Mouse (Mus musculus): ENCODE results near the gene Hoxc8. TPM values are rescaled to one million over a fixed set of nuclear protein-coding genes. Genes with fewer than 3 reads are reported as not detected.

Gene Hoxc8
- total RNA-seq, 2 experiments from 2014 or later: not detected

- DNase-seq: no peak
- intact Hi-C loops (cut with DNase I): no loop called here
Measured at GRCm38 (mm10) chr15:103027266-103028235, 37.1 kb downstream of the Hoxc8 start.

DNA sequence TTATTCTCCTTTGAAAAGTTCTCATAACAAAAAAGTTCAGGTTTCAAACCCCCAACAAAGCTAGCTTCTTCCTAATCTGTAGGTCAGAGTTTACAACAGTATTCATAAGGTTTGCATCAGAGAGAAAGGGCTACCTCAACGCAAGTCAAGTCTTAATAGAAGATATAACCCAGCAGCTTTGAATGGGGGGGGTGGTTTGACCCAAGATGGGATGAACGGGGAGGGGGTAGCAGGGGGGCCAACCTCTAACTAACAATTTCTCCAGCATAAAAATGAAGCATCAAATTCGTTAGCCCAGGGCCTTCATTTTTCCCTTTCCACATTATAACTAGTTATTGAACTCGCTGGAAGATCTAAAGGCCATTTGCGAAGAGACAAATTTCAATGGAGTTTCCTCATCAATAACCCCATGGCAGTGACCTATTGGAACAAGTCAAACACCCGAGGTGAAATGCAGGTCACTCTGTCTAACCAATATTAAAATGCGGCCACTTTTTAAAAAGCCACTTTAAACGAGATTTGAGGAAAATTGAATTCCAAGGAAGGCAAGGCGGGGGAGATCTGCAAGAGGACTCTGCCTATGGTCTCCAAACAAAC is 38.6 kb downstream of the Hoxc8 start:
- DNase-seq: no peak
- intact Hi-C loops (cut with DNase I): no loop called here

- intact Hi-C loops (cut with DNase I): loop anchor here (5.0 kb wide), 1 partner anchor 108 kb away; the partner anchor contains the start of gene Hoxc13
- no peak for DNase-seq
Measured at GRCm38 (mm10) chr15:103030142-103030541, 39.7 kb downstream of the Hoxc8 start.

GRCm38 (mm10) chr15:103032167-103032566 is 41.8 kb downstream of the Hoxc8 start:
- intact Hi-C loops (cut with DNase I): loop anchor here (5.0 kb wide), 1 partner anchor 110 kb away; the partner anchor contains the start of gene Hoxc13
- DNase-seq: no peak

- DNase-seq: no peak
- intact Hi-C loops (cut with DNase I): loop anchor here (5.0 kb wide), 1 partner anchor 111 kb away; the partner anchor contains the start of gene Hoxc13
Measured at GRCm38 (mm10) chr15:103032646-103033575, 42.5 kb downstream of the Hoxc8 start.

GRCm38 (mm10) chr15:103034043-103034806 is 43.8 kb downstream of the Hoxc8 start:
- DNase-seq: no peak
- intact Hi-C loops (cut with DNase I): loop anchor here (5.0 kb wide), 1 partner anchor 112 kb away; the partner anchor contains the start of gene Hoxc13

DNA sequence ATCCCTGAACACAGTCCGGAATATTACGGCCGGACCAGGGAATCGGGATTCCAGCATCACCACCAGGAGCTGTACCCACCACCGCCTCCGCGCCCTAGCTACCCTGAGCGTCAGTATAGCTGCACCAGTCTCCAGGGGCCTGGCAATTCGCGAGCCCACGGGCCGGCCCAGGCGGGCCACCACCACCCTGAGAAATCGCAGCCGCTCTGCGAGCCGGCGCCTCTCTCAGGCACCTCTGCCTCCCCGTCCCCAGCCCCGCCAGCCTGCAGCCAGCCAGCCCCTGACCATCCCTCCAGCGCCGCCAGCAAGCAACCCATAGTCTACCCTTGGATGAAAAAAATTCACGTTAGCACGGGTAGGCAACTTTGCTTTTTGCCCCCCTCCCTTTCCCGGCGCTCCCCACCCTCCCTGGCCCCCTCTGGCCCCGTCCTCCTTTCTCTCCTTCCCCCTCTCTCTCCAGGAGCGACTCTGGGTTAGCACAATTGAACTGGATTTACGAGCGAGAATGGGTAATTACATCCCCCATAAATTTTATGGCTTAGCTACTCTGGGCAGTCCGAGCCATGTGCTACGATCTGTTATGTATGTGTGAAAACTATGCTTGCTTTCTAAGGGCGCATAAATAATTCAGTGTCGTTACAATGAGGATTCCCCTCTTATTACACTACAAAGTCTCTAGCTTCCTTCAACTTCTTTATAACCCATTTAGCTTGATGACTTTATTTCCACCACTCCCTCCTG is 44.6 kb downstream of the Hoxc8 start:
- no peak for DNase-seq
- intact Hi-C loops (cut with DNase I): loop anchor here (5.0 kb wide), 1 partner anchor 113 kb away; the partner anchor contains the start of gene Hoxc13

- intact Hi-C loops (cut with DNase I): no loop called here
- no peak for DNase-seq
Measured at GRCm38 (mm10) chr15:103035548-103035881, 45.1 kb downstream of the Hoxc8 start.

- intact Hi-C loops (cut with DNase I): no loop called here
- DNase-seq: no peak
Measured at GRCm38 (mm10) chr15:103037579-103037978, 47.2 kb downstream of the Hoxc8 start.

- intact Hi-C loops (cut with DNase I): no loop called here
- DNase-seq: no peak
Measured at GRCm38 (mm10) chr15:103038701-103039480, 48.5 kb downstream of the Hoxc8 start.

DNA sequence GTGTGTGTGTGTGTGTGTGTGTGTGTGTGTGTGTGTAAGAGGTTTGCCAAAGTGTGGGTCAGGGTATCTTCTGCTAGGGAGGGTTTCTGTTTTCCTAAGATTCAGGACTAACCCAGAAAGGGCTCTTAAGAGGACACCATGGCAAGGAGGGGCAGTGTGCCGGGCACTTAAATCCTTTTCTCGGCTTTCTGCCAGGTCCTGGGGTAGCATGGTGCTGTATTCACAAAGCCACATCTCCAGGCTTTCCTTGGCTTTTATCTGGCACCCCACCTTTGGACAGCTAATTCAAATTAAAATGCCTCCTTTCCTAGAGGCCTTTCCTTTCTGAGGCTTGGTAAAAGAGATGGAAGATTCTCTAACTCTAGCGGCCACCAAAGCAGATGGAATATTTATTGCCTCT is 49.2 kb downstream of the Hoxc8 start:
- intact Hi-C loops (cut with DNase I): no loop called here
- no peak for DNase-seq

GRCm38 (mm10) chr15:103040601-103041000 is 50.2 kb downstream of the Hoxc8 start:
- intact Hi-C loops (cut with DNase I): no loop called here
- no peak for DNase-seq

DNA sequence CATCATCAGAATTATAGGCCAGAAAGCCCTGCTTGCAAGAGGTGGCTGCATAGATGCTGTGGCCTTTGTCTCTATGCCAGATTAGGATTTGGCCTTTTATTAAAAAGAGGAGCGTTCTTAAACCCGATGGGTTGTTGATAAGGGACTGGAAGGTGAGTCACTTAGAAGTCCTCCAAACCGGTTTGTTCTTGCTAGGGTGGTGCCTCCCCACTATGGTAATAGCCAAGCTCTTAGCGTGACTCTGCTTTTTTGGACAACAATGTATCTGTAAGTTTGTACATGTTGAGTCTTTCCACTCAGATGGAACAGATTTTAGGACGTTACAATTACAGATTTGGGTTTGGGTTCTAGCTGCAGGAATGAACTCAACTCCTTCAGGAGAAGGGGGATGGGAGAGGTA is 51.2 kb downstream of the Hoxc8 start:
- intact Hi-C loops (cut with DNase I): no loop called here
- DNase-seq: no peak

DNA sequence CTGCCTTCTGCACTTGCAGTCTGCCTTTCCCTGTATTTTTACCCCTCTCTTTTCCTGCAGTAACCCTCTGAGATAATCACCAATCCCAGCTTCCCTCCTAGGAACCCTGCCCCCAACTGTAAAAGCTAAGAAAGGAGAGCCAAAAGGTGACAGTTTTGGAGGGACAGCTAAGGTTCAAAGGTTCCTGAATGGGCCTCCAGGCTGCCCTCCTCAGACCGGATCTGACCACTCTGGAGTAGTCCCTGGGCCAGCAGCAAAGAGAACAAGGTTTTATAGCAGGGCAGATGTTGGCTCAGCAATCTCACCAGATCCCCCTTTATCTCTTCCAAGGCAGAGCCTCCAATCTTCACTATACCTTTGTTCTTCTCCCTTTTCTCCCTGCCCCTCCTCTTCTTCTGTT is 51.8 kb downstream of the Hoxc8 start:
- DNase-seq: no peak
- intact Hi-C loops (cut with DNase I): no loop called here
